Mouse (Mus musculus) layer of hippocampus, adult 8-10 months (tissue): ENCODE results near the gene Lmtk2. TPM values are rescaled to one million over a fixed set of nuclear protein-coding genes. Genes with fewer than 3 reads are reported as not detected.

Experiments
- DNase-seq, 2 experiments: peaks; one replicate each; pipeline ENCODE4 v3.0.0; 2022; ENCODE audit warnings: low spot score in 2 of 2
- total RNA-seq, 4 experiments: library from RNA; stranded (reverse); gene quantifications; 2 replicates each; pipeline ENCODE4 v1.2.4; 2022

Lmtk2 gene
- total RNA-seq, 4 experiments from 2014 or later: 76.3 to 105 (median 90.6) TPM

GRCm38 (mm10) chr5:144106130-144106510, 5.9 kb downstream of the Lmtk2 start:
- DNase-seq: no peak

- DNase-seq: no peak
These were observed 9.0 kb downstream of the Lmtk2 start for GRCm38 (mm10) chr5:144109201-144109600.

GRCm38 (mm10) chr5:144112574-144113438, 12.6 kb downstream of the Lmtk2 start:
- no peak for DNase-seq

- no peak for DNase-seq
These were observed 13.8 kb downstream of the Lmtk2 start for GRCm38 (mm10) chr5:144114068-144114467.

GRCm38 (mm10) chr5:144114970-144115627, 14.9 kb downstream of the Lmtk2 start:
- peak in 1 of 2 experiments; percentile 22 for DNase-seq

GRCm38 (mm10) chr5:144115628-144115977, 15.4 kb downstream of the Lmtk2 start:
- no peak for DNase-seq

GRCm38 (mm10) chr5:144118271-144118670, 18.0 kb downstream of the Lmtk2 start:
- no peak for DNase-seq

GRCm38 (mm10) chr5:144119286-144119685, 19.1 kb downstream of the Lmtk2 start:
- DNase-seq: no peak

- no peak for DNase-seq
These were observed 21.3 kb downstream of the Lmtk2 start for GRCm38 (mm10) chr5:144121489-144121888.

GRCm38 (mm10) chr5:144125979-144126755, 25.9 kb downstream of the Lmtk2 start:
- no peak for DNase-seq

- DNase-seq: no peak
These were observed 43.3 kb downstream of the Lmtk2 start for GRCm38 (mm10) chr5:144143531-144143930.

GRCm38 (mm10) chr5:144146898-144147297, 46.7 kb downstream of the Lmtk2 start:
- DNase-seq: no peak

GRCm38 (mm10) chr5:144149530-144149929, 49.3 kb downstream of the Lmtk2 start:
- DNase-seq: no peak

GRCm38 (mm10) chr5:144151270-144151669, 51.0 kb downstream of the Lmtk2 start:
- no peak for DNase-seq

- peak in 1 of 2 experiments; percentile 67 for DNase-seq
These were observed 54.3 kb downstream of the Lmtk2 start for GRCm38 (mm10) chr5:144154528-144154927.

GRCm38 (mm10) chr5:144158604-144159003, 58.4 kb downstream of the Lmtk2 start:
- DNase-seq: peak in 1 of 2 experiments; percentile 61

- no peak for DNase-seq
These were observed 58.9 kb downstream of the Lmtk2 start for GRCm38 (mm10) chr5:144159137-144159536.

- DNase-seq: no peak
These were observed 62.0 kb downstream of the Lmtk2 start for GRCm38 (mm10) chr5:144162080-144162812.

- DNase-seq: no peak
These were observed 62.7 kb downstream of the Lmtk2 start for GRCm38 (mm10) chr5:144162813-144163517.

GRCm38 (mm10) chr5:144165756-144166155, 65.5 kb downstream of the Lmtk2 start:
- DNase-seq: no peak
